Mouse (Mus musculus) CH12.LX (cell line): ENCODE data around the gene Ebf1.

Experiments used
- CTCF ChIP-seq, 2 experiments: IDR thresholded peaks in 1 of 2; conservative IDR thresholded peaks in 1 of 2; 2 replicates each; pipeline ENCODE4 v1.5.1; 2011 to 2012; ENCODE audit warnings: low read depth in 2 of 2, low read length in 2 of 2, improper control_type of control experiment in 1 of 2, inconsistent platforms in 1 of 2, mild to moderate bottlenecking in 1 of 2, moderate library complexity in 1 of 2
- EP300 ChIP-seq: IDR thresholded peaks from 2 replicates; pipeline ENCODE4 v1.6.1; 2011; ENCODE audit warnings: low read length, improper control_type of control experiment
- POLR2A ChIP-seq: IDR thresholded peaks from 2 replicates; pipeline ENCODE4 v1.6.1; 2011; ENCODE audit warnings: low read depth, mild to moderate bottlenecking, improper control_type of control experiment, low read length

DNA sequence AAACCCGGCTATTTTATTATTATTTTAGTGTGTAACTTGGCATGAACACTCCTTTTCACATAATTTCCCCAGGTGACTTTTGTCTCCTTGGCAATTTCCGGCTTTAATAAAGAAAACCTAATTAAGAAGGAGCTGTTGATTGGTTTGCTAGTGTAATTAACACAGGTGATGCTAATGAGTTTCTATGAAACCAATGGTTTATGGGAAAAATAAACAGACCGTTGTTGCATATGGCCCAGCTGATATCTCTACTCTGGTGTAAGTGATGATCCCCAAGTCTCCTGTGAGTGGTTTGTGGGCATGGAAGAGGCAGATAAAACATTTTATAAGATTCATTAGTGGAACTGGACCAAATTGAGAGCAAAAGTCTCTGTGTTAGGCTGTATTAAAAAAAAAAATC is 132.2 kb downstream of the Ebf1 start:
- TF ChIP-seq POLR2A, result no peak
- no peak for TF ChIP-seq CTCF (conservative IDR thresholded peaks at IDR 0.05 in 1 of 2, IDR thresholded peaks at IDR 0.05 in 1 of 2; ENCODE audit: low read depth in 2 of 2, low read length in 2 of 2)
- no peak for TF ChIP-seq EP300
